Mouse (Mus musculus): ENCODE results near the gene Shroom3.

Shroom3 gene

DNA sequence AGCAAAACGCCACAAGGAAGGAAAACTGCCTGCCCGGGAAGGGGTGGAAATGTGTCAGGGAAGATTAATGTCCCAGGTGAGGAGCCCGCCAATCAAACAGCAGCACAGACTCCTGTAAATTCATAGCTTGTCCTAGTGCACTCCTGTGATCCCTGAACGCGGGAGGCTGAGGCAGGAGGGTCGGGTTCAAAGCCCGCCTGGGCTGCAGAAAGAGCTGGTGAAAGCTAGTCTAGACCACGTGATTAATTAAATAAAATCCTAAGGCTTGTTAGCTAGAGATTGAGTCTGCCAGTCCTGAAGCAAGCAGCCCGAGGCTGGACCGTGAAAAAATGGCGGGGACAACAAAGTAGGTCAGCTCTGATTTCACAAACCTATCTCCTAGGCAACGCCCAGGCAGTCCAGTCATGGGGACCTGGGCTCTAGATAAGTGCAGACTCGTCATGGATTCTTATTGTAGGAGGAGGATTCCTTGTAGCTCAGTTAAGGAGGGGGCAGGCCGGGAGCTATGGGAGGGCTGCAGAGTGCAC is 322.6 kb downstream of the Shroom3 start:
- DNase-seq (ENCODE audit: low spot score), result no peak

DNA sequence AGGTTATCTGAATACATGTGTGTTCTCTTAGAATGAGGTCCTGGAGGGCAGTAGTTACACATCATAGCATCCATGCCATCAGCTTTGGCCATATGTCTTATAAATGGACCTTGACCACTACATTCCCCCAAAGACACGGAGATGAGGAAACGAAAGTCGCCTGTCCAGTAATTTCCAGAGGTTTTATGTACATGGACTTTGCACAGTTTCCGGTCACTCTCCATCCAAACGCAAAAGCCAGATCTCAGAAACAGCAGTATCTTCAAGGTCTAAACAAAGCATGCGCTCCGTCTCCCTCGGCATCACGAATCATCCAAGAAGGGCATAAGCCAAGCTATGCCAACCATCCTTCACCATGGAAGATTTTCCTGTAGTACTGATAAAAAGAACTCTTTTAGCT is 325.0 kb downstream of the Shroom3 start:
- DNase-seq (ENCODE audit: low spot score), result no peak
